Mouse (Mus musculus): ENCODE data around the gene Capn9.

Gene Capn9

DNA sequence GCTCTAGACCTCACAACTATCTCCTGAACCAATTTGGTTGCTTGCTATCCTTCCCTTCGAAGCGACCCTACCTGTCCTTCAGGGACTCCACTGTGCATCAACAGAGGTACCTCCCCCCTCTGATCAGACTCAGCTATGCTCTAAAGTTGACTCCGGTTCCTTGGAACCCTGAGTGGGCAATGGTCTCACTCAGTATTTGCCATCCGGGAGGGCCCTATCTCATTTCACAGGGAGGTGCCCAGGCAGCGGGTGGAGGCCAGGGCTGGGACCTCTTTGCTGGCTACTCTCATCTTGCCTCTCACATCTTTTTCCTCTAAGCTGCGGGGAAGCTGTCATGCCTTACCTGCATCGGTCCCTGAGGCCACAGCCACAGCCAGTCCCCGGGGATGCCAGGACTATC is at the start of gene Capn9:
TSS of gene Capn9 (plus strand) at position 301 of the 400 bp plus-strand sequence.
- no peak for DNase-seq

DNA sequence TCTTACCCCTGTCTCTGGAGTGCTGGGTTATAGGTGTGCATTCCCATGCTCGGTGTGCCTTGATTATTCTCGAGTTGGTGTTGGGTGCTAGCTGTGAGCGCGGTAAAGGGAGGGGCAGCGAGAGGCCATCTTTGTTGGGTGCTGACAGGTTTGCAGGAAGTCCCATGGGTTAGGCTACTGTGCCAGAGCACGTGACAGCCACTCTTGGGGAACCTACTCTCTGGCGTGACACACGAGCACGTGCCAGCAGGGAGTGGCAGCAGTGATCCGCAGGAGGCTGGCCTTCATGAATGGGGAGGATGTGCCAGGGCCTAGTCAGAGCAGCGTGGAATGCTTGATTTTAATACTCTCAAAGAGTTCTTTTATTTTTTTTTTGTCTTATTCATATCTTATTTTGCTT is 49.6 kb upstream of the Capn9 start:
- no peak for DNase-seq

DNA sequence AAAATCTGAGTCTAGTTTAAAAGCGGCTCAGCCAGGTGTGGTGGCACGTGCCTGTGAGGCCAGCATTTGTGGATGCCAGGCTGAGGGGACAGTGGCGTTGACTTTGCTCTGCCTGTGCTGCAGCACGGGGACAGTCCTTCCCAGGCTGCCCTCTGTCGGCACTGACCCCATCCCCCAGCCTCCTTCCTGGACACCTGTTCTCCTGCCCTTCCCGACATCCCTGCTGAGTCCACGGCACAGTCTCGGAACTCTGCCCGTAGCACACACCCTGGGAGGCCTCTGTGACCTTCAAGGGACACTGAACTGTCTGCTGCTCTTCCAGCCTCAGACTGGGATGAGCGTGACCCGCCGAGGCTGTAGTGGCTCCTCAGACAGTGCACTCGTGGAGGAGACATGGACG is 45.8 kb upstream of the Capn9 start:
- no peak for DNase-seq

GRCm38 (mm10) chr8:124530556-124530955 is 45.4 kb upstream of the Capn9 start:
- no peak for DNase-seq

DNA sequence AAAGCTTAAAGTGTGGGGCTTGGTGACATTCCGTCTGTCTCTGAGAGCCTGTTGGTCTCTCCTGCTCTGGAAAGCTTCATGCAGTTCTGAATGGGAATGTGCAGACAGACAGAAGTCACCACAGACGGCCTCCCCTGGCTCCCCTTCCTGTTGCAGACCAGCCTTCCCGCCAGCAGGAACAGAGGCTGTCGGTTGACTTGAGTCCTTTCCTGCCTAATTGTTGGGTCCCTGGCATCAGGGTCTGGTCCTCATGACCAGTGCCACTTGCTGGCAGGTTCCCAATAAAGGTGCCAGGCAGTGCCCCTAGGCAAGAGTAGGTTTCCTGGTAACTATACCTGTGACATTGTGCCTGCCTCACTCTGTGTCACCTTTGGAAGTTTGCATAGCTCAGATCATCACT is 44.9 kb upstream of the Capn9 start:
- no peak for DNase-seq

GRCm38 (mm10) chr8:124532626-124533025 is 43.3 kb upstream of the Capn9 start:
- no peak for DNase-seq

DNA sequence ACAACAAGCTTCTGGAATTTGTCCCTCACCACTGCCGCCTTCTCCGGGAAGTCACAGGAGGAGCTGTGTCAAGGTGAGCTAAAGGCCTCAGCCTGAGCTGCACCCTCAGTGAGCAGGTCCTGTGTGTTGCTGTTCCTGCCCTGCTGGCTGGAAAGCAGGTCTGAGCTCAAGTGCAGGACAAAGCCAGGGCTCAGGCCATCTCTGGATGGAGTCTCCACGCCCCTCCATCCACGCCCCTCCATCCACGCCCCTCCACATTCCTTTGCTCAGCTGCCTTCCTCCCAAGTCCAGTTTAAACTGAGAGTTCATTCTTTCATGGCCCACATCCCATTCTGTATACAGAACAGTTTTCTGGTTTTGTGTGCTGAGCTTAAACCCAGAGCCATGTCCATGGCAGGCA is 40.5 kb upstream of the Capn9 start:
- DNase-seq: no peak

- DNase-seq: no peak
Observed at GRCm38 (mm10) chr8:124540906-124541305, 35.0 kb upstream of the Capn9 start.

DNA sequence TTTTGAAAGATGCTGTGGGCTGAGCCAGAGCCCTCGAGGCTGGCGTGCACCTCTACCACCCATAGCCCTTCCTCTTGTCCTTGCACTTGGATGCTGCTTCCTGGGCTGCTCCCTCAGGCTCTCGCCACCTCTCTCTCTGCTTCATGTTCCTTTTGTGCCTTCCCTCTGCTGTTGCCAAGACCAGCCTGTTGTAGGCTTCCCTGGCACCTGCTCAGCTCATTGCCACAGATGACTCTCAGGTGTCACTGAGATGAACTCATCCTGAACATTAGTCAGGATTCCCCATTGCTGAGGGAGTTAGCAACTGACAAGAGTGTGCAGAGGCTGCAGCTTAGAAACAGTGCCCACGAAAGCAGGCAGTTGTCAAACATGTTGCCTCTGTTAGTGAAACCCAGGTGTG is 33.9 kb upstream of the Capn9 start:
- DNase-seq: no peak

DNA sequence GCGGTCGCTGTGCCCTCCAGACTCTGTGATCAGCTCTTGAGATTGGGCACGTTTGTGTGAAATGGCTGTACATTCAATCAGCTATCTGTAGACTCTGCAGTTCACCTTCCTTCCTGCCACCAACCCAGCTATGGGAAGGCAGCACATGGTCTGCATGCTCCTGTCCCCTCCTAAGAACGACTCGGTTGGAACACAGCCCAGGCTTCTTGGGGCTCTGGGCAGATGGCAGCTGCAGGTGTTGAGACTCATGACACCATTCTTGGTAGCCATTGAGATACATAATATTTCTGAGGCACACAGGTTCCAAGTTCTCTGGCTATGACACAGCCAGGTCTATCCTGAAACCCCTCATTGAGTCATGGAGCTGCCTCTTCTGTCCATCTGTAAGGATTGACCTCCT is 32.6 kb upstream of the Capn9 start:
- DNase-seq: no peak

GRCm38 (mm10) chr8:124546371-124546770 is 29.5 kb upstream of the Capn9 start:
- DNase-seq: no peak

GRCm38 (mm10) chr8:124546815-124547214 is 29.1 kb upstream of the Capn9 start:
- DNase-seq: no peak

DNA sequence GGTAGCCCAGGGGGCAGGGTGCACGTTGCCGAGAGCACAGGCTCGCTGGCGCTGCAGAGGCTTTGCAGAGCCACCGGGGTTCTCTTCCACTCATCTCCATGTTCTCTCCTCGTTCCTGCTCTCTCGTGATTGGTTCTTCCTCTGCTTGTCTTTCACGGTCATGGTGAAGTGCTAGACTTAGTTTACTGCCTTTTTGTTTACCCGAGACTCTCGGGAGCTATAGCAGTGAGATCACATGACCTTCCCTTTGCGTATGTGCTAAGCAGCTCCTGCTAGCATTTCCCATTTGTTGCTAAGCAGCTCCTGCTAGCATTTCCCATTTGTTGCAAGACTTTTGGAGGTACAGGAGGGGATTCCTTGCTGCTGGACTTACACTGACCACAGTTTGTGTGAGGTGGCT is 28.6 kb upstream of the Capn9 start:
- no peak for DNase-seq

DNA sequence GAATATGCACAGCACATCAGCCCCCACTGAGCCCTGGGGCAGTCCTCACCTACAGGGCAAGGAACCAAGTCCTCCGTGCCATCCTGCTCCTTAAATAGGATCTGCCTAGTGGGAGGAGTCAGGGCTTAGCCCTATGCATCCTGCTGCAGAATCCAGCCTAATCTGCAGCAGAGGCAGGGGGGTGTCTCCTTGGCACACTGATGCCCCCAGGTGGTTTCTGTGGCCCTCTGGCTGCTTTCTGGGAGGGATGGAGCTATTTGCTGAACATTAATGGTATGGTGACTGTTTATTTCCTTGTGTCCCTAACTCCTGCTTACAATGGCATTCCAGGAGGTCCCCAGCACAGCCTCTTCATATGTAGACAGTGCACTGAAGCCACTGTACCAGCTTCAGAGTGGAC is 27.7 kb upstream of the Capn9 start:
- DNase-seq: no peak

DNA sequence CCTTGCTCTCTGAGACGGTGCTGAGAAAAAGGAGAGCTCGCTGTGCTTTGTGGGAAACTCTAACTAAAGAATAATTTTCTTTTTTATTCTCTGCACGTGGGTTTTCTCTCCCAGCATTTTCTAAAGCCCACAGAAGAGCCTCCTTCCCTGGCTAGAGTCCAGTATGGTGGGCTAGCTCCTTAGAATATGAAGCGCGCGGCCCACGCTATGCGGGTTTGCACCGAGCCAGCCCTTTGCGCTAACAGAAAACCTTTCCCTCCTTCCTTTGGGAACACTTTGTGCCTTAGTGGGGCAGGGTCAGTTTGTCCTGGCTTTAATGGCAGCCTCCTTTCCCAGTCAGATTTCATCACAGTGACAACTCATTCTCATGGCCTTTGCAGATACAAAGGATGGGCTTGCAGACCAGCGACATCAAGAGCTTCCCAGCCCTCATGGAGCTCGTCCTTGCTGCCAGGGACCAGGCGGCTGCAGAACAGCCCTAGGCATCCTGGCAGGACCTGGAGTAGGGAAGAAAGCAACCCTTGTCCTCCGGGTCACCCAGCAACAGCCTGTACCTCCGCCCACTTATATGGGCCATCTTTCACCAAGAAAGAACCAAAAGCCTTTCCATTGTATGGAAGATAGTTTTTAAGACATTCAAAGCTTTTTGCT is 24.8 kb upstream of the Capn9 start:
- DNase-seq: no peak

GRCm38 (mm10) chr8:124555113-124555750 is 20.7 kb upstream of the Capn9 start:
- no peak for DNase-seq

DNA sequence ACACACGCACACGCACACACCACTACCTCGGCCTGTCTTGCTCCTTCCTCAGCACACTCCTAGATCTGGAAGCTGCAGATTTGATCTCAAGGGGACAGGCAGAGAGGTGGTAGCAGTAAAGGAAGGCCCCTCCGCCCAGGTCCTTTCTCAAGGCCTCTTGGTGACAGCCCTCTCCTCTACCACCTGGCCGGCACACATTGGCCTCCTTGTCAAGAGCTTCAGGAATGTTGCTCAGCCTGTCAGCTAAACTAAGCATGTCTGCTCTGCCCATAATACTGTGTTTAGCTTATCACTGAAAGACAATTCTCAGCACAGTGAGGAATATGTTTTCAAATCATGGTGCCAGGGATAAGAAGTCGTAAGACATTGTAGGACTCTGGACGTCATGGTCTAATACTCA is 19.7 kb upstream of the Capn9 start:
- DNase-seq: no peak

DNA sequence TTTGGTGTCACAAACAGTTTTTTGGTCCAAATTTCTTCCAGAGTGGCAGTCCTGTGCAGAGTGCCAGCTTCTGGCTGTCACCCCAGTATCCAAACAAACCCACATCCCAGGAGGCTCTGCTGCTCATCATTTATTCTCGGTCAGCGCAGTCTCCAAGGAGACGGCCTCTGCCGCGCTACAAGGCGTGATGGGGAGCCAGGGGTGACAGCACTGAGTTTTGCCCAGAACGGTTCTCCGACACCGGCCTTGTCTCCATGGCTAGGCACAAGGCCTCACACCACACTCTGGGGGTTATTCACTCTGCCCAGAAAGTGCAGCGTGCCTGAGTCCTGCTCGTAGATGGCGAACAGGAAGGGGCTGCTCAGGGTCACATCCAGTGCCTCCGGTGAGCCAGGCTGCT is 19.3 kb upstream of the Capn9 start:
- DNase-seq: peak; percentile 39

- DNase-seq: no peak
Observed at GRCm38 (mm10) chr8:124557476-124557875, 18.4 kb upstream of the Capn9 start.

- DNase-seq: no peak
Observed at GRCm38 (mm10) chr8:124567126-124567525, 8.8 kb upstream of the Capn9 start.

GRCm38 (mm10) chr8:124567584-124567983 is 8.3 kb upstream of the Capn9 start:
- no peak for DNase-seq

- no peak for DNase-seq
Observed at GRCm38 (mm10) chr8:124569100-124569499, 6.8 kb upstream of the Capn9 start.

- DNase-seq: peak; percentile 37
Observed at GRCm38 (mm10) chr8:124569593-124569992, 6.3 kb upstream of the Capn9 start, which contains the start of gene Agt. Gene Agt, minus strand, starts transcription at chr8:124569706.

DNA sequence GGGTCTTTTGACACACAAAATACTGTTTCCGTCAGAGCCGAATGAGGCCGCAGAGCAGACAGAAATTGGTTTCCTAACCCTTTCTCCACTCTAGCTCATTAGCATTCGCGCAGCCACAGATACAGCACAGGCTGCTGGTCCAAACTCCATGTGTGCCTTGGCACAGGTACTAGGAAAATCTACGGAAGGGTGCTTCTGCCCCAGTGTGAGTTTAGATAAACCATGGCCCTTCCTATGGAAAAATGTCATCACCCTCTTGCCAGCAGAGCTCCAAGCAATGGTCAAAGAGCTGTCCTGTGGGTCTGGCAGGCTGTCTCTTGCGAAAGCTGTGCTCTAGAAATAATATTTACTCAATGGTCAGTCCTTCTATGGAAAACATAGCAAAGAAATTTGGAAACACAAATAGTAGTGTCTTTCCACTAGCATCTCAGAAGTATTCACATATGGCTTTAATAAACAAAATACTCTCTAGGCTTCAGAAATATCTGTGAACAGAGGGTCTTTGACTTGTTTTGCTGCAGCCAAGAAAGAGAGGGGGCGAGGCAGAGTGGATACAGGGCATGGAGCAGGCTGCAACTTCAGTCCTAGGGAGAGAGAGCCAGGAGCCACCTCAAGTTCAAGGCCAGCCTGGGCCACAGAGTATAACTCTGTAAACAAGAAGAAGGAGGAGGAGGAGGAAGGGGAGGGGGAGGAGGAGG is 4.0 kb upstream of the Capn9 start:
- DNase-seq: no peak

All from right cerebral cortex, postnatal 25 days (tissue).